Mouse (Mus musculus) CH12.LX (cell line): ENCODE data around the gene B4gat1. TPM values are rescaled to one million over a fixed set of nuclear protein-coding genes. Genes with fewer than 3 reads are reported as not detected.

Source experiments
- DNase-seq: peaks from one replicate; pipeline ENCODE4 v3.0.0-alpha.2; 2013; ENCODE audit errors: extremely low read depth
- H3K27ac ChIP-seq: 2 replicates; pipeline ENCODE4 v1.5.1; 2012; ENCODE audit warnings: low read depth, mild to moderate bottlenecking, control low read depth, moderate library complexity; ENCODE audit not compliant: insufficient read depth
- H3K27me3 ChIP-seq: replicated peaks from 2 replicates; pipeline ENCODE3; 2012; ENCODE audit warnings: inconsistent platforms
- H3K36me3 ChIP-seq, 2 experiments: replicated peaks in 1 of 2; 2 replicates each; pipeline versions ENCODE3 to v1.6.1; 2012; ENCODE audit warnings: inconsistent platforms in 1 of 2, low read length in 1 of 2, mild to moderate bottlenecking in 1 of 2, mixed read lengths in 1 of 2, moderate library complexity in 1 of 2; ENCODE audit not compliant: control insufficient read depth in 1 of 2, insufficient read depth in 1 of 2
- H3K4me1 ChIP-seq, 2 experiments: 2 replicates each; pipeline ENCODE4 v1.6.1; 2012; ENCODE audit warnings: inconsistent platforms in 1 of 2, moderate library complexity in 1 of 2; ENCODE audit not compliant: insufficient read depth in 2 of 2, control insufficient read depth in 1 of 2
- H3K4me2 ChIP-seq: 2 replicates; pipeline ENCODE4 v1.6.1; 2012; ENCODE audit warnings: low read depth, mild to moderate bottlenecking, control low read depth; ENCODE audit not compliant: poor library complexity, insufficient read depth, severe bottlenecking
- H3K4me3 ChIP-seq, 3 experiments: fragments of 150-350 bp in 1 of 3; sonication (generic) in 1 of 3; replicated peaks in 1 of 3; 2 replicates each; pipeline versions ENCODE3 to v1.5.1; 2011 to 2012; ENCODE audit warnings: low read depth in 2 of 3, low read length in 2 of 3, mild to moderate bottlenecking in 2 of 3, moderate library complexity in 2 of 3, control low read depth in 1 of 3, improper control_type of control experiment in 1 of 3, inconsistent platforms in 1 of 3, mixed read lengths in 1 of 3; ENCODE audit not compliant: poor library complexity in 1 of 3
- H3K79me2 ChIP-seq: replicated peaks from 2 replicates; pipeline ENCODE4 v1.6.1; 2012; ENCODE audit warnings: mild to moderate bottlenecking, moderate library complexity; ENCODE audit not compliant: control insufficient read depth, poor library complexity, insufficient read depth, severe bottlenecking; ENCODE audit errors: extremely low read depth
- H3K9ac ChIP-seq: 2 replicates; pipeline ENCODE4 v1.6.1; 2012; ENCODE audit warnings: low read depth, mild to moderate bottlenecking, control low read depth, moderate library complexity; ENCODE audit not compliant: insufficient read depth
- H3K9me3 ChIP-seq: replicated peaks from 2 replicates; pipeline ENCODE3; 2012; ENCODE audit warnings: low read length, inconsistent platforms, mixed read lengths
- CHD1 ChIP-seq: IDR thresholded peaks from 2 replicates; pipeline ENCODE4 v1.6.1; 2012; ENCODE audit warnings: low read depth, low read length, improper control_type of control experiment, inconsistent platforms
- CHD2 ChIP-seq: IDR thresholded peaks from 2 replicates; pipeline ENCODE4 v1.6.1; 2011; ENCODE audit warnings: low read length, improper control_type of control experiment
- ELF1 ChIP-seq: IDR thresholded peaks from 2 replicates; pipeline ENCODE4 v1.6.1; 2014; ENCODE audit warnings: low read depth, mild to moderate bottlenecking, inconsistent platforms, low read length, improper control_type of control experiment
- ETS1 ChIP-seq: conservative IDR thresholded peaks from 2 replicates; pipeline ENCODE4 v1.6.1; 2012; ENCODE audit warnings: low read depth, mild to moderate bottlenecking, inconsistent platforms, low read length, improper control_type of control experiment, moderate library complexity
- GABPA ChIP-seq: IDR thresholded peaks from 2 replicates; pipeline ENCODE4 v1.6.1; 2012; ENCODE audit warnings: low read depth, low read length, improper control_type of control experiment, inconsistent platforms; ENCODE audit not compliant: insufficient replicate concordance
- HCFC1 ChIP-seq: IDR thresholded peaks from 2 replicates; pipeline ENCODE4 v1.6.1; 2012; ENCODE audit warnings: low read depth, mild to moderate bottlenecking, inconsistent platforms, low read length, improper control_type of control experiment
- JUND ChIP-seq: conservative IDR thresholded peaks from 2 replicates; pipeline ENCODE4 v1.6.1; 2011; ENCODE audit warnings: low read depth, low read length, improper control_type of control experiment
- KAT2A ChIP-seq: IDR thresholded peaks from 2 replicates; pipeline ENCODE4 v1.6.1; 2012; ENCODE audit warnings: low read length, improper control_type of control experiment, inconsistent platforms; ENCODE audit not compliant: insufficient replicate concordance
- MAZ ChIP-seq: IDR thresholded peaks from 2 replicates; pipeline ENCODE4 v1.6.1; 2012; ENCODE audit warnings: low read depth, mild to moderate bottlenecking, inconsistent platforms, low read length, improper control_type of control experiment, moderate library complexity
- MXI1 ChIP-seq: IDR thresholded peaks from 2 replicates; pipeline ENCODE4 v1.6.1; 2011; ENCODE audit warnings: mild to moderate bottlenecking, low read depth, low read length, improper control_type of control experiment
- MYC ChIP-seq: IDR thresholded peaks from 2 replicates; pipeline ENCODE4 v1.6.1; 2011; ENCODE audit warnings: low read depth, mild to moderate bottlenecking, improper control_type of control experiment, low read length
- NELFE ChIP-seq: IDR thresholded peaks from 2 replicates; pipeline ENCODE4 v1.6.1; 2011; ENCODE audit warnings: low read depth, low read length, improper control_type of control experiment
- RAD21 ChIP-seq: IDR thresholded peaks from 2 replicates; pipeline ENCODE4 v1.6.1; 2011; ENCODE audit warnings: low read depth, mild to moderate bottlenecking, low read length, improper control_type of control experiment, moderate library complexity
- SMC3 ChIP-seq: IDR thresholded peaks from 2 replicates; pipeline ENCODE4 v1.6.1; 2011; ENCODE audit warnings: low read depth, low read length, improper control_type of control experiment
- TBP ChIP-seq: conservative IDR thresholded peaks from 2 replicates; pipeline ENCODE4 v1.6.1; 2011; ENCODE audit warnings: low read depth, low read length, improper control_type of control experiment
- USF2 ChIP-seq: conservative IDR thresholded peaks from 2 replicates; pipeline ENCODE4 v1.6.1; 2011; ENCODE audit warnings: low read depth, low read length, improper control_type of control experiment
- dilution Hi-C: fragments of 300-500 bp; cut with MboI; formaldehyde crosslinking; loops from 2 replicates; pipeline ENCODE4 v1.14.3; 2020; ENCODE audit warnings: low sequenced_read_pairs; ENCODE audit not compliant: extremely low pct_unique_long_range_greater_than_20kb, extremely low pct_ligation_motif_present
- in situ Hi-C: fragments of 300-500 bp; cut with MboI; formaldehyde crosslinking; loops from 3 replicates; pipeline ENCODE4 v1.14.3; 2019; ENCODE audit warnings: low sequenced_read_pairs, low pct_ligation_motif_present, low pct_unique_long_range_greater_than_20kb, mixed read lengths
- polyA plus RNA-seq: library from polyadenylated mRNA; unstranded; fragments of >175 nt; gene quantifications from 2 replicates; pipeline ENCODE4 v1.2.1, GENCODE M21; 2012; ENCODE audit warnings: low read depth; ENCODE audit not compliant: insufficient read length
- total RNA-seq, 2 experiments: library from RNA; depleted of rRNA; stranded (reverse); fragments of 300-350 nt in 1 of 2; fragments of >200 nt in 1 of 2; gene quantifications; 2 replicates each; pipeline ENCODE4 v1.2.3; 2012 to 2014

B4gat1 gene
- total and polyA plus RNA-seq, 3 experiments: 5.2 to 12.1 (median 6.9) TPM

DNA sequence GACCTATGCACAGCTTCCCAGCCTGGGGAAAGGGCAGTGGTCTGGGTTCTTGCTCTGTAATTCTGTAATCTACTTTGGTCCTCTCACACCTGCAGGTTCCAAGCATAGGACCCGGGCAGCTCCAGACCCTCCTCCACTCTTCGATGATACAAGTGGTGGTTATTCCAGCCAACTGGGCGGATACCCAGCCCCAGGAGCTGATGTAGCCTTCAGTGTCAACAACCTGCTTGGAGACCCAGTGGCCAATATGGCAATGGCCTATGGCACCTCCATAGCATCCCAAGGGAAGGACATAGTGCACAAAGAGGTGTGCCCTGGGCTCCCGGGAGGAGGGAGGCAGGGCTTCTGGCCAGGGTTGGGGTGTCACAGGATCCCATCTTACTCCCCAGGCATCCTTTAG lies 50.7 kb downstream of the B4gat1 start:
- in situ Hi-C loops (loop anchor here (5.0 kb wide), 1 partner anchor 47 kb away; the partner anchor contains the start of gene Brms1), dilution Hi-C loops (no loop called here)
- no peak overlapping the region for H3K27ac ChIP-seq
- H3K4me2 ChIP-seq: peak overlapping the region; percentile 58
- H3K4me3 ChIP-seq: peak overlapping the region; percentile 86 to 93 (median 88)
- TF ChIP-seq ETS1 (no peak), MYC (no peak), KAT2A (no peak), SMC3 (no peak), GABPA (no peak), MXI1 (no peak), JUND (no peak), USF2 (no peak), RAD21 (no peak), TBP (no peak), ELF1 (no peak), MAZ (no peak), CHD2 (no peak), CHD1 (no peak), HCFC1 (no peak), NELFE (no peak)
- no peak for DNase-seq
- peaks cover 12 to 15% of the 10 kb centered on the region in 2 experiments for H3K4me1 ChIP-seq
- peaks cover 16% of the 10 kb centered on the region for H3K27me3 ChIP-seq
- H3K36me3 ChIP-seq: peaks cover 30 to 47% of the 10 kb centered on the region in 2 experiments
- H3K9me3 ChIP-seq: peaks cover 3% of the 10 kb centered on the region
- no peak overlapping the region; the same call in 1 of the 2 replicates for H3K9ac ChIP-seq
- H3K79me2 ChIP-seq: no peaks in the 10 kb centered on the region

Other genes with a start within 250 kb of the B4gat1 start
Only the 20 nearest of the 24 such genes appear.
- gene Ccs, start 199.5 kb upstream of the B4gat1 start, total RNA-seq (2012; rRNA removed): 42.1 and 42.6 TPM in 2 replicates
- 25.6 and 30.7 TPM in 2 replicates for gene Ccs, start 199.5 kb upstream of the B4gat1 start, total RNA-seq (2014; rRNA removed)
- 32.0 and 39.1 TPM in 2 replicates for gene Ccs, start 199.5 kb upstream of the B4gat1 start, polyA plus RNA-seq
- not detected in 2 replicates for gene Ccdc87, start 199.5 kb upstream of the B4gat1 start, total RNA-seq (2012; rRNA removed)
- gene Ccdc87, start 199.5 kb upstream of the B4gat1 start, total RNA-seq (2014; rRNA removed): not detected in 2 replicates
- gene Ccdc87, start 199.5 kb upstream of the B4gat1 start, polyA plus RNA-seq: not detected in 2 replicates
- not detected in 2 replicates for gene Ctsf, start 183.7 kb upstream of the B4gat1 start, total RNA-seq (2012; rRNA removed)
- gene Ctsf, start 183.7 kb upstream of the B4gat1 start, total RNA-seq (2014; rRNA removed): not detected in 2 replicates
- not detected in 2 replicates for gene Ctsf, start 183.7 kb upstream of the B4gat1 start, polyA plus RNA-seq
- gene Actn3, start 160.9 kb upstream of the B4gat1 start, total RNA-seq (2012; rRNA removed): 0.34 and 0.67 TPM in 2 replicates
- gene Actn3, start 160.9 kb upstream of the B4gat1 start, total RNA-seq (2014; rRNA removed): 0.32 TPM in 1 of 2 replicates, not detected in the other
- 0.37 and 0.41 TPM in 2 replicates for gene Actn3, start 160.9 kb upstream of the B4gat1 start, polyA plus RNA-seq
- gene Zdhhc24, start 160.2 kb upstream of the B4gat1 start, total RNA-seq (2012; rRNA removed): 8.0 and 8.4 TPM in 2 replicates
- 4.5 and 5.0 TPM in 2 replicates for gene Zdhhc24, start 160.2 kb upstream of the B4gat1 start, total RNA-seq (2014; rRNA removed)
- gene Zdhhc24, start 160.2 kb upstream of the B4gat1 start, polyA plus RNA-seq: 4.7 and 5.0 TPM in 2 replicates
- gene Bbs1, start 132.2 kb upstream of the B4gat1 start, total RNA-seq (2012; rRNA removed): 2.7 and 3.0 TPM in 2 replicates
- gene Bbs1, start 132.2 kb upstream of the B4gat1 start, total RNA-seq (2014; rRNA removed): 2.0 and 3.1 TPM in 2 replicates
- gene Bbs1, start 132.2 kb upstream of the B4gat1 start, polyA plus RNA-seq: 2.1 and 2.8 TPM in 2 replicates
- gene Dpp3, start 110.5 kb upstream of the B4gat1 start, total RNA-seq (2012; rRNA removed): 89.7 and 109 TPM in 2 replicates
- 74.0 and 79.6 TPM in 2 replicates for gene Dpp3, start 110.5 kb upstream of the B4gat1 start, total RNA-seq (2014; rRNA removed)
- 97.3 and 100.0 TPM in 2 replicates for gene Dpp3, start 110.5 kb upstream of the B4gat1 start, polyA plus RNA-seq
- gene Peli3, start 95.7 kb upstream of the B4gat1 start, total RNA-seq (2012; rRNA removed): 0.42 TPM in 1 of 2 replicates, not detected in the other
- gene Peli3, start 95.7 kb upstream of the B4gat1 start, total RNA-seq (2014; rRNA removed): 0.07 TPM in 1 of 2 replicates, not detected in the other
- gene Peli3, start 95.7 kb upstream of the B4gat1 start, polyA plus RNA-seq: not detected in 2 replicates
- 74.0 and 100 TPM in 2 replicates for gene Mrpl11, start 76.7 kb upstream of the B4gat1 start, total RNA-seq (2012; rRNA removed)
- 160 and 171 TPM in 2 replicates for gene Mrpl11, start 76.7 kb upstream of the B4gat1 start, total RNA-seq (2014; rRNA removed)
- 101 and 102 TPM in 2 replicates for gene Mrpl11, start 76.7 kb upstream of the B4gat1 start, polyA plus RNA-seq
- gene Npas4, start 48.5 kb upstream of the B4gat1 start, total RNA-seq (2012; rRNA removed): not detected in 2 replicates
- not detected in 2 replicates for gene Npas4, start 48.5 kb upstream of the B4gat1 start, total RNA-seq (2014; rRNA removed)
- not detected in 2 replicates for gene Npas4, start 48.5 kb upstream of the B4gat1 start, polyA plus RNA-seq
- gene Slc29a2, start 15.0 kb upstream of the B4gat1 start, total RNA-seq (2012; rRNA removed): 4.2 and 6.7 TPM in 2 replicates
- gene Slc29a2, start 15.0 kb upstream of the B4gat1 start, total RNA-seq (2014; rRNA removed): 0.96 and 2.1 TPM in 2 replicates
- gene Slc29a2, start 15.0 kb upstream of the B4gat1 start, polyA plus RNA-seq: 5.6 and 6.6 TPM in 2 replicates
- 1.3 and 2.1 TPM in 2 replicates for gene AC124502.3, start 65 bp downstream of the B4gat1 start, total RNA-seq (2012; rRNA removed)
- 0.15 and 0.22 TPM in 2 replicates for gene AC124502.3, start 65 bp downstream of the B4gat1 start, total RNA-seq (2014; rRNA removed)
- gene AC124502.3, start 65 bp downstream of the B4gat1 start, polyA plus RNA-seq: 0.29 TPM in 1 of 2 replicates, not detected in the other
- 22.8 and 24.6 TPM in 2 replicates for gene Brms1, start 2.5 kb downstream of the B4gat1 start, total RNA-seq (2012; rRNA removed)
- 30.0 and 36.3 TPM in 2 replicates for gene Brms1, start 2.5 kb downstream of the B4gat1 start, total RNA-seq (2014; rRNA removed)
- gene Brms1, start 2.5 kb downstream of the B4gat1 start, polyA plus RNA-seq: 50.9 and 63.7 TPM in 2 replicates
- gene Rin1, start 11.7 kb downstream of the B4gat1 start, total RNA-seq (2012; rRNA removed): 0.47 and 0.92 TPM in 2 replicates
- 0.13 and 0.30 TPM in 2 replicates for gene Rin1, start 11.7 kb downstream of the B4gat1 start, total RNA-seq (2014; rRNA removed)
- gene Rin1, start 11.7 kb downstream of the B4gat1 start, polyA plus RNA-seq: 0.74 and 0.89 TPM in 2 replicates
- gene Cd248, start 29.3 kb downstream of the B4gat1 start, total RNA-seq (2012; rRNA removed): not detected in 2 replicates
- not detected in 2 replicates for gene Cd248, start 29.3 kb downstream of the B4gat1 start, total RNA-seq (2014; rRNA removed)
- gene Cd248, start 29.3 kb downstream of the B4gat1 start, polyA plus RNA-seq: not detected in 2 replicates
- gene Tmem151a, start 46.7 kb downstream of the B4gat1 start, total RNA-seq (2012; rRNA removed): not detected in 2 replicates
- not detected in 2 replicates for gene Tmem151a, start 46.7 kb downstream of the B4gat1 start, total RNA-seq (2014; rRNA removed)
- not detected in 2 replicates for gene Tmem151a, start 46.7 kb downstream of the B4gat1 start, polyA plus RNA-seq
- 62.6 and 65.0 TPM in 2 replicates for gene Yif1a, start 49.7 kb downstream of the B4gat1 start, total RNA-seq (2012; rRNA removed)
- 63.6 and 72.4 TPM in 2 replicates for gene Yif1a, start 49.7 kb downstream of the B4gat1 start, total RNA-seq (2014; rRNA removed)
- gene Yif1a, start 49.7 kb downstream of the B4gat1 start, polyA plus RNA-seq: 33.1 and 39.0 TPM in 2 replicates
- 0.55 and 0.72 TPM in 2 replicates for gene Cnih2, start 59.7 kb downstream of the B4gat1 start, total RNA-seq (2012; rRNA removed)
- gene Cnih2, start 59.7 kb downstream of the B4gat1 start, total RNA-seq (2014; rRNA removed): 0.23 TPM in 1 of 2 replicates, not detected in the other
- gene Cnih2, start 59.7 kb downstream of the B4gat1 start, polyA plus RNA-seq: 1.7 and 2.2 TPM in 2 replicates
- gene Rab1b, start 68.2 kb downstream of the B4gat1 start, total RNA-seq (2012; rRNA removed): 78.4 and 90.6 TPM in 2 replicates
- gene Rab1b, start 68.2 kb downstream of the B4gat1 start, total RNA-seq (2014; rRNA removed): 76.3 and 88.3 TPM in 2 replicates
- 80.5 and 87.1 TPM in 2 replicates for gene Rab1b, start 68.2 kb downstream of the B4gat1 start, polyA plus RNA-seq
- gene Klc2, start 79.7 kb downstream of the B4gat1 start, total RNA-seq (2012; rRNA removed): 7.9 and 9.5 TPM in 2 replicates
- gene Klc2, start 79.7 kb downstream of the B4gat1 start, total RNA-seq (2014; rRNA removed): 4.8 and 5.9 TPM in 2 replicates
- 9.5 and 12.0 TPM in 2 replicates for gene Klc2, start 79.7 kb downstream of the B4gat1 start, polyA plus RNA-seq